Mouse (Mus musculus) spleen, adult 2 months (tissue): Measurements from ENCODE around the gene Acp7.

ENCODE experiments used
- CTCF ChIP-seq: fragments of 200-500 bp; IDR thresholded peaks from 2 replicates; pipeline ENCODE4 v1.5.1; 2011; ENCODE audit warnings: mild to moderate bottlenecking, inconsistent platforms; ENCODE audit not compliant: insufficient read depth, insufficient read length, insufficient replicate concordance; ENCODE audit errors: extremely low read depth
- POLR2A ChIP-seq: fragments of 200-500 bp; IDR thresholded peaks from 2 replicates; pipeline ENCODE4 v1.6.1; 2011; ENCODE audit warnings: low read depth, low read length, inconsistent platforms

- no peak for TF ChIP-seq CTCF
- no peak for TF ChIP-seq POLR2A
Observed at GRCm38 (mm10) chr7:28586663-28587411, 44.3 kb downstream of the Acp7 start.
